Mouse (Mus musculus) bone marrow macrophage, adult 2 months (primary cell): Measurements from ENCODE around the gene Fmnl1. TPM values are rescaled to one million over a fixed set of nuclear protein-coding genes. Genes with fewer than 3 reads are reported as not detected.
"Not testable (repeated sequence)": the region's sequence is repeated elsewhere in the genome, so short reads cannot be mapped to it uniquely, and the experiment has no call there.

ENCODE experiments used
- H3K27ac ChIP-seq: 2 replicates; pipeline ENCODE4 v1.5.1; 2012; ENCODE audit warnings: low read depth, low read length; ENCODE audit not compliant: insufficient read depth
- H3K4me1 ChIP-seq: 2 replicates; pipeline ENCODE4 v1.6.1; 2012; ENCODE audit warnings: low read length; ENCODE audit not compliant: control insufficient read depth, insufficient read depth
- H3K4me3 ChIP-seq: 2 replicates; pipeline ENCODE4 v1.5.1; 2012; ENCODE audit warnings: mild to moderate bottlenecking, low read length, moderate library complexity; ENCODE audit not compliant: insufficient read depth
- CTCF ChIP-seq: IDR thresholded peaks from 2 replicates; pipeline ENCODE4 v1.5.1; 2012; ENCODE audit warnings: low read depth, mild to moderate bottlenecking, low read length, moderate library complexity
- POLR2A ChIP-seq: IDR thresholded peaks from 2 replicates; pipeline ENCODE4 v1.6.1; 2012; ENCODE audit warnings: mild to moderate bottlenecking, low read depth, low read length, borderline replicate concordance
- polyA plus RNA-seq: library from polyadenylated mRNA; stranded (reverse); fragments of >200 nt; gene quantifications from 2 replicates; pipeline ENCODE4 v1.2.4, GENCODE M21; 2012; ENCODE audit not compliant: missing spikeins, insufficient read depth, insufficient read length

Fmnl1 gene
- polyA plus RNA-seq, 1 experiment: 241 TPM

DNA sequence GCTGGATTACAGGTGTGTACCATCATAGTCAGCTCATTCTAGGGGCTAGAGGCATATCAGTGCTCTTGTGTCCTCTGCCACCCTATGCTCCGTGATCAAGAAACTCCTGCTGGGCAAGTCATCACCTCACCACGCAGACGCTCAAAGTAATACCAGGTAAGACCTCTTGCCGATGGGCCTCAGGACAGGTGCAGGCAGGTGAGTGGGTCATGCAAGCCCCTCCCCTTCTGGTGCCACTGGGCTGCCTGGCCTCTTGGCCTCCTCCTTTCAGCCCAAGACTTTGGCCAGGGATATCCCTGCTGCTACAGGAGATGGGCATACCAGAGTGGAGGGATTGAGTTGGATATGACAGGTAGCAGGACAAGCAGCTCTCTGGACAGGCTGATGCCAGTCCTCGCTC is 48.4 kb downstream of the Fmnl1 start:
- no peak overlapping the region for H3K27ac ChIP-seq
- TF ChIP-seq POLR2A (no peak), CTCF (no peak)
- peaks cover 37% of the 10 kb centered on the region for H3K4me1 ChIP-seq
- no peak overlapping the region for H3K4me3 ChIP-seq

DNA sequence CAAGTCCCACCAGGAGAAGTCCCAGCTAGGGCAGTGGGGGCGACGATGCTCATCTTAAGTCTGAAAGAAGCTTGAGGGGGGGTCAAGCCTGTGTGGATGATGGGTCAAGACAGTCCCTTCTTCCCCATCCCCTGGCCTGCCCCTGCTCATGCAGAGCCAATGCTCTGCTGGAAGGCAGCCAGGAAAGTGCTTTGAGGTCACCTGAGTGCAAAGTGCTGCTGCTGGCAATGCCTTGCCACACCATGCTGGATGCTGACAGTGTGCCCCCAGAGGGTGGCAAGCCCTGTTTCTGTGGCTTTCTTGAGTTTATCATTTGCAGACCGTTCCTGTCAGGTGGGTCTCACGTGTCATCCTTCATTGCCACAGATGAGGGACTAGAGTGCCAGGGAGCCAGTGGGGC is 49.1 kb downstream of the Fmnl1 start:
- TF ChIP-seq POLR2A: no peak
- TF ChIP-seq CTCF: no peak
- peaks cover 42% of the 10 kb centered on the region for H3K4me1 ChIP-seq
- no peak overlapping the region for H3K4me3 ChIP-seq
- H3K27ac ChIP-seq: no peak overlapping the region

DNA sequence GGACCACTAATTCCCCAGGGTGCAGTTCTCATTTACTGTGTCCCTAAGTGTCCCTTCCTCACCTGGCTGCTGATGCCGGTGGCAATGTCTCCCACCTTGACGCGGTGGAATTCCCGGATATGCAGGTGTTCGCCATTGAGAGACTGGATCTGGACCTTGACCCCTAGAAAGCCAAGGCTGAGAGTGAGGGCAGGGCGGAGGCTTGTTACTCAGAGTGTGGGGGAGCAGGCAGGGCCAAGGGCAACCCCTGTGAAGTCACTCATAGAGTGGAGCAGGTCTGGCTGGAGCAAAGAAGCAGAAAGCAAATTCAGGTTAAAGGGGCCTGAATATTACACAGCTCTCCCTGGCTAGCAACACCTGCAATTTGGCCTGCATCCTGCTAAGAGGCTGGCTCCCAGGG is 50.5 kb downstream of the Fmnl1 start:
- Histone ChIP-seq H3K27ac (no peak overlapping the region), H3K4me3 (no peak overlapping the region), H3K4me1 (peaks cover 47% of the 10 kb centered on the region)
- TF ChIP-seq POLR2A: no peak
- no peak for TF ChIP-seq CTCF

DNA sequence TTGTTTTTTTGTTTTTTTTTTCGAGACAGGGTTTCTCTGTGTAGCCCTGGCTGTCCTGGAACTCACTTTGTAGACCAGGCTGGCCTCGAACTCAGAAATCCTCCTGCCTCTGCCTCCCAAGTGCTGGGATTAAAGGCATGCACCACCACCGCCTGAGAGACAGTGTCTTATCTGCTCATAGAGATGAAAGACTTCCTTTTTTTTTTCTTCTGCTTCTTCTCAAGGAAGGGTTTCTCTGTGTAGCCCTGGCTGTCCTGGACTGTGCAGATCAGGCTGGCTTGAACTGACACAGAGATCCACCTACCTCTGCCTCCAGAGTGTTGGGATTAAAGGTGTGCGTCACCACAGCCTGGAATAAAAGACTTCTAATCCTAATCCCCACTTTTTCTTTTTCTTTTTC is 51.8 kb downstream of the Fmnl1 start:
- peaks cover 41% of the 10 kb centered on the region for H3K4me1 ChIP-seq
- H3K27ac ChIP-seq: peak overlapping the region; percentile 94
- H3K4me3 ChIP-seq: not testable (repeated sequence)

GRCm38 (mm10) chr11:103223444-103223843 is 52.5 kb downstream of the Fmnl1 start:
- peak overlapping the region; percentile 99 for H3K27ac ChIP-seq

DNA sequence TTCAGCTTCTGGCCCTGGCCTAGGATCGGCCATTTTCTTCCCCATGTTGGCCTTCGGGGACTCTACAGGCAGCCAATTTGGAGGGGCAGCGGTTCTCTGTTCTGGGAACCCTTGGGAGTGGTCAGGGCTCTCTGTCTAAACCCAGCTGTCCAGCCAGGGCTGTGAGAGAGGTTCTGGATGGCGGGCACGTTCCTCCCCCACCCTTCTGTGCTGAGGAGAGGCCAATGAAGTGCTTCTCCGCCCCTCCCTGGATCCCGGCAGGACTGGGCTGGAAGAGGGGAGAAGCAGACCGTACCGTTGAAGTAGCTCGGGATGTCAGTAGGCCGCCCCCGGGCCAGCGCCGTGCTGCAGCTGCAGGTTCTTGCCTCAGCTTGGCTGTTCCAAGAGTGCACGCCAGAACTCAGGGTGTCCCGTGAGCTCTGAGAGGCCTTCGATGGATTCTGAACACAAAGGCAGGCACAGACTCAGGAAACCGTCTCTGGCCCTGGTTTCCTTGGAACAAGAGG is 53.1 kb downstream of the Fmnl1 start:
- Histone ChIP-seq H3K27ac (peak overlapping the region; percentile 99), H3K4me3 (peak overlapping the region; percentile 22), H3K4me1 (peaks cover 36% of the 10 kb centered on the region)
- TF ChIP-seq POLR2A (no peak), CTCF (no peak)

More at GRCm38 (mm10) chr11:103223444-103223843, 52.5 kb downstream of the Fmnl1 start:
- H3K4me1 ChIP-seq: peaks cover 38% of the 10 kb centered on the region
- TF ChIP-seq POLR2A: no peak
- TF ChIP-seq CTCF: no peak
- H3K4me3 ChIP-seq: peak overlapping the region; percentile 22; the same call in 1 of the 2 replicates

GRCm38 (mm10) chr11:103229608-103230007 is 58.7 kb downstream of the Fmnl1 start:
- peaks cover 14% of the 10 kb centered on the region for H3K4me1 ChIP-seq
- TF ChIP-seq CTCF (no peak), POLR2A (no peak)
- no peak overlapping the region for H3K27ac ChIP-seq
- no peak overlapping the region for H3K4me3 ChIP-seq

DNA sequence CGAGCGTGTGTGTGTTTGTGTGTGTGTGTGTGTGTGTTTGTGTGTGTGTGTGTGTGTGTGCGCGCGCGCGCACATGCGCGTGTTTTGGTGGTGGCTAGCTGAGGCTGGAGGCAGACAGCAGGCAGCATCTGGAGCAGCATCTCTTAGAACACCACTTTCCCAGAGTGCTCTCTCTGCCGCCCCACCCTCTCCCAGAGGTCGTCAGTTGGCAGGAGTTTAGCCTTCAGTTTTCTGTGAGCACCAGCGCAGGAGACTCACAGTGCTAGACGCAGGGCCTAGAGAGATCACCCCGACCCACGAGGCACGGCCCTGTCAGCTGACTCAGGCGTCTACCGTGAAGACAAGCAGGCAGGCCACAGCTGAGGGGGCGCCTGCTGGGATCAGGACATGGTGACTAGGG is 59.7 kb downstream of the Fmnl1 start:
- no peak overlapping the region for H3K4me3 ChIP-seq
- H3K4me1 ChIP-seq: peaks cover 5% of the 10 kb centered on the region
- no peak overlapping the region for H3K27ac ChIP-seq
- TF ChIP-seq POLR2A (no peak), CTCF (no peak)

DNA sequence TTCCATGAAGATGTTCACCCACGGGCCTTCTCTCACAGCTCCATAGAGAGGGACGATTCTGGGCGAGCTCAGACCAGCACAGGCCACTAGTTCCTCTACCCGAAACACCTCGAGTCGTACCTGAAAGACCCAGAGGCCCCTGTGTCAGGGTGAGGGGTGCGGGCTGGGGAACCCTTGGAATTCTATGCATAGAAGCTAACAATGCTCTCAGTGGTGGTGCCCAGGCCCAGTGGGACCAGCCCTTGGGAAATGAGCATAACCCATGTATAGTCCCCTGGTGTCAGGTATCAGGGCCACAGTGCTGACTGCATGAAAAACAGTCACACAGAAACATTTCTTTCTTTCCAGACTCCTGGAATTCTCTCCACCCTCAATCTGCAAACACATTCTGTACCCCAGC is 60.5 kb downstream of the Fmnl1 start:
- Histone ChIP-seq H3K27ac (no peak overlapping the region), H3K4me3 (no peak overlapping the region), H3K4me1 (peaks cover 4% of the 10 kb centered on the region)
- TF ChIP-seq CTCF: no peak
- TF ChIP-seq POLR2A: no peak

GRCm38 (mm10) chr11:103232966-103233365 is 62.1 kb downstream of the Fmnl1 start:
- Histone ChIP-seq H3K27ac (no peak overlapping the region), H3K4me1 (peaks cover 4% of the 10 kb centered on the region), H3K4me3 (no peak overlapping the region)
- TF ChIP-seq POLR2A (no peak), CTCF (peak; percentile 88)

DNA sequence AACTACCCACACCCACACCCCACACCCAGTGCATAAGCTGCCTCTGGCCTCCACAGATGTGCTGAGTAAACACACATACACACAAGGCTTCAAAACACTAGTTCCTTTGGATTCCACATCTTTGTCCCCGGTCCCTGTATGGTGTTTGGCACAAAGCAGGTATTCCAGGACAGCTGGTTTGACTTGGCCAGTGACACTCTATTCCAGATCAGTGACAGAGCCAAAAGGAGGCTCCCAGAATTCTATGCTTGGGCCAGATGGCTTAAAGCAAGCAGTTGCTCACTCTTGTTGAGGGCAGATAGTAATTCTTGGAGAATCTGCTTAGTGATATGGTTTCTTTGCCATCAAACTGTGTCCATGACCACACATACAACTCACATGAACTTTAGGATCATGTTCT is 63.5 kb downstream of the Fmnl1 start:
- H3K4me1 ChIP-seq: peaks cover 4% of the 10 kb centered on the region
- no peak for TF ChIP-seq CTCF
- TF ChIP-seq POLR2A: no peak

More for the DNA sequence above, 63.5 kb downstream of the Fmnl1 start:
- Histone ChIP-seq H3K4me3 (no peak overlapping the region), H3K27ac (no peak overlapping the region)
